Mouse (Mus musculus) cerebellum, adult 11 months (tissue): ENCODE data around the gene Spon1.

Source experiments
- DNase-seq: peaks from one replicate; pipeline ENCODE4 v3.0.0; 2022

Spon1 gene

GRCm38 (mm10) chr7:113791991-113792390, 26.2 kb downstream of the Spon1 start:
- no peak for DNase-seq

GRCm38 (mm10) chr7:113792871-113793270, 27.1 kb downstream of the Spon1 start:
- DNase-seq = no peak

GRCm38 (mm10) chr7:113795209-113795608, 29.4 kb downstream of the Spon1 start:
- no peak for DNase-seq

- DNase-seq = no peak
Observed at GRCm38 (mm10) chr7:113797134-113797533, 31.3 kb downstream of the Spon1 start.

GRCm38 (mm10) chr7:113798605-113799255, 32.9 kb downstream of the Spon1 start:
- no peak for DNase-seq

GRCm38 (mm10) chr7:113809781-113810180, 44.0 kb downstream of the Spon1 start:
- DNase-seq = no peak

- DNase-seq = no peak
Observed at GRCm38 (mm10) chr7:113811376-113812158, 45.8 kb downstream of the Spon1 start.

- DNase-seq = no peak
Observed at GRCm38 (mm10) chr7:113814101-113814779, 48.4 kb downstream of the Spon1 start.

GRCm38 (mm10) chr7:113815726-113816125, 49.9 kb downstream of the Spon1 start:
- peak; percentile 37 for DNase-seq

GRCm38 (mm10) chr7:113816827-113817334, 51.1 kb downstream of the Spon1 start:
- no peak for DNase-seq

- DNase-seq = no peak
Observed at GRCm38 (mm10) chr7:113818116-113818515, 52.3 kb downstream of the Spon1 start.

GRCm38 (mm10) chr7:113820213-113820612, 54.4 kb downstream of the Spon1 start:
- DNase-seq = peak; percentile 35

- DNase-seq = no peak
Observed at GRCm38 (mm10) chr7:113823026-113823425, 57.2 kb downstream of the Spon1 start.

- peak; percentile 28 for DNase-seq
Observed at GRCm38 (mm10) chr7:113824651-113825050, 58.9 kb downstream of the Spon1 start.

GRCm38 (mm10) chr7:113825498-113826205, 59.9 kb downstream of the Spon1 start:
- DNase-seq = no peak

GRCm38 (mm10) chr7:113826510-113826909, 60.7 kb downstream of the Spon1 start:
- no peak for DNase-seq

- no peak for DNase-seq
Observed at GRCm38 (mm10) chr7:113828122-113828571, 62.3 kb downstream of the Spon1 start.

GRCm38 (mm10) chr7:113828576-113828975, 62.8 kb downstream of the Spon1 start:
- no peak for DNase-seq

- DNase-seq = no peak
Observed at GRCm38 (mm10) chr7:113837151-113837550, 71.4 kb downstream of the Spon1 start.

GRCm38 (mm10) chr7:113839431-113839830, 73.6 kb downstream of the Spon1 start:
- DNase-seq = no peak

- DNase-seq = no peak
Observed at GRCm38 (mm10) chr7:113841521-113841920, 75.7 kb downstream of the Spon1 start.

- DNase-seq = no peak
Observed at GRCm38 (mm10) chr7:113843150-113843549, 77.4 kb downstream of the Spon1 start.

- DNase-seq = no peak
Observed at GRCm38 (mm10) chr7:113845191-113845590, 79.4 kb downstream of the Spon1 start.
